Mouse (Mus musculus): ENCODE data around the gene Mrpl54. TPM values are rescaled to one million over a fixed set of nuclear protein-coding genes. Genes with fewer than 3 reads are reported as not detected.

Mrpl54 gene
- polyA plus RNA-seq, 1 experiment from 2014 or later: 121 TPM

DNA sequence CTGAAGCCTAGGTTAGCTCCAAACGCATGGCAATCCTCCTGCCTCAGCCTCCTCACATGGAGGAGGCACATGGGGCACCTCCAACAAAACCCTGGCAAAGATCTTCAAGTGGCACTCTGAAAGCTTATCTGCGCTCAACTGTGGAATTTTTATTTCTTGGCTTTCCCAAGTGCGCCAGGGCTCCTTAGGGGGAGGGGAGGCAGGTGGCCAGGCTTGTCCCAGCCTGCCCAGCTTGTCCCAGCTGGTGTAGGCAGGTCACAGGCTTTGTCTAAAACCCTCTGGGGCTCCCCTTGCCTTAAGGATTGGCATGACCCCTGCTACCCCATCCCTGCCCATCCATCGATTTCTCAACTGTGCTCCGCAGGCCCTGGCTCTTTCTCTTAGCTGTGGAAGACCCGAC lies 17.5 kb upstream of the Mrpl54 start:
- Histone ChIP-seq H3K4me2 (ENCODE audit: low read length) (no peak overlapping the region), H3K4me1 (ENCODE audit: control insufficient read depth, insufficient read depth, low read length) (0 out of 2 replicates have a peak, but pooled peaks cover 7% of the 10 kb centered on the region), H3K36me3 (ENCODE audit: control insufficient read depth, insufficient read depth, low read length) (no peaks in the 10 kb centered on the region), H3K9ac (replicated peaks; ENCODE audit: low read length) (no peak overlapping the region), H3K4me3 (replicated peaks; ENCODE audit: low read depth, low read length) (no peak overlapping the region), H3K27ac (replicated peaks; ENCODE audit: low read depth, low read length) (no peak overlapping the region), H3K27me3 (ENCODE audit: control insufficient read depth, insufficient read depth, low read length) (peaks cover 9% of the 10 kb centered on the region; the same call in 1 of the 2 replicates), H3K9me3 (ENCODE audit: control insufficient read depth, low read length) (no peaks in the 10 kb centered on the region)
- DNase-seq: no peak
- ATAC-seq (ENCODE audit: low FRiP score, low TSS enrichment): no peak
- 52% methylated on average over 6 of the region's 6 CpGs for WGBS

DNA sequence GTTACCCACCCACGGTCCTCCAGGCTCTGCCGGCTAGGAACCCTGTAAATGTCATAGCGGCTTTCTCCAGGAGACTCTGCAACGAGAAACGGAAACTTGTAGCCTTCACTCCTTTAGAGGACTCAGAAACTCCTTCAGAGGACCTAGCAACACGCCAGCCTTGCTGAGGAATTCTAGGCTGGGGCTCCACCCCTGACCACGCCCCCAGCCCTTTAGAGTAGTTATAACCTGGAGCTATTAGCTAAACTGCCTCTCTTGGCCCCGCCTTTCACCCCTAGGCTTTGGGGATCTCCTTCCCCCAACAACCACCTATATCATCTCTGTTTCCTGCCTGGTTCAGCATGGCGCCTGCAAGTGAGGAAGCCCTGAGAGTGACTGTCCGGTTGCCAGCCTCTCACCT lies 12.8 kb upstream of the Mrpl54 start:
- H3K4me3 ChIP-seq (replicated peaks; ENCODE audit: low read depth, low read length): no peak overlapping the region
- H3K9ac ChIP-seq (replicated peaks; ENCODE audit: low read length): no peak overlapping the region
- H3K4me2 ChIP-seq (ENCODE audit: low read length): no peak overlapping the region
- DNase-seq (no peak), ATAC-seq (ENCODE audit: low FRiP score, low TSS enrichment) (no peak)
- H3K27ac ChIP-seq (replicated peaks; ENCODE audit: low read depth, low read length): no peak overlapping the region
- H3K27me3 ChIP-seq (ENCODE audit: control insufficient read depth, insufficient read depth, low read length): no peaks in the 10 kb centered on the region
- H3K36me3 ChIP-seq (ENCODE audit: control insufficient read depth, insufficient read depth, low read length): no peaks in the 10 kb centered on the region
- 57% methylated on average over 10 of the region's 10 CpGs for WGBS
- no peaks in the 10 kb centered on the region for H3K4me1 ChIP-seq (ENCODE audit: control insufficient read depth, insufficient read depth, low read length)
- no peaks in the 10 kb centered on the region for H3K9me3 ChIP-seq (ENCODE audit: control insufficient read depth, low read length)

DNA sequence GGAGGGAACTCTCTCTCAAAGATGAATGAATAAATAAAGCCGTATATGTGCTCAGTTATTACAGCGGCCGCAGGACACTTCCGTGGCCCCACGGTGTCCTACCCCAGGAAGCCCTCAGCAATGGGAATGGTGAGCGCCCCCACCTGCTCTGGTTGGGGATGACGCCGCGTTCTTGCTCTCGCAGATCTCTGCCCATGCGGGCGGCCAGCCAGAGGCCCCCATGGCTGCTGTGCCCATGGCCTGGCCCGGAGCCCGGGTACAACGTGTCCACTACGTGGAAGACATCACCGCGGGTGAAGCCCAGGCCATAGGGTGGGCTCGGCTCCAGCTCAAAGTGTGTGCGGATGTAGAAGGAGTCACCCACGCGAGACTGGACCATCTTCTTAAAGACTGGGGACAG lies 10.9 kb upstream of the Mrpl54 start:
- no peak overlapping the region for H3K9ac ChIP-seq (replicated peaks; ENCODE audit: low read length)
- ATAC-seq (ENCODE audit: low FRiP score, low TSS enrichment): no peak
- 83% methylated on average over 22 of the region's 22 CpGs for WGBS
- no peak overlapping the region for H3K4me2 ChIP-seq (ENCODE audit: low read length)
- no peak overlapping the region for H3K4me3 ChIP-seq (replicated peaks; ENCODE audit: low read depth, low read length)
- H3K9me3 ChIP-seq (ENCODE audit: control insufficient read depth, low read length): no peaks in the 10 kb centered on the region
- H3K36me3 ChIP-seq (ENCODE audit: control insufficient read depth, insufficient read depth, low read length): peaks cover 9% of the 10 kb centered on the region
- no peaks in the 10 kb centered on the region for H3K27me3 ChIP-seq (ENCODE audit: control insufficient read depth, insufficient read depth, low read length)
- no peak for DNase-seq
- no peak overlapping the region for H3K27ac ChIP-seq (replicated peaks; ENCODE audit: low read depth, low read length)
- no peaks in the 10 kb centered on the region for H3K4me1 ChIP-seq (ENCODE audit: control insufficient read depth, insufficient read depth, low read length)

DNA sequence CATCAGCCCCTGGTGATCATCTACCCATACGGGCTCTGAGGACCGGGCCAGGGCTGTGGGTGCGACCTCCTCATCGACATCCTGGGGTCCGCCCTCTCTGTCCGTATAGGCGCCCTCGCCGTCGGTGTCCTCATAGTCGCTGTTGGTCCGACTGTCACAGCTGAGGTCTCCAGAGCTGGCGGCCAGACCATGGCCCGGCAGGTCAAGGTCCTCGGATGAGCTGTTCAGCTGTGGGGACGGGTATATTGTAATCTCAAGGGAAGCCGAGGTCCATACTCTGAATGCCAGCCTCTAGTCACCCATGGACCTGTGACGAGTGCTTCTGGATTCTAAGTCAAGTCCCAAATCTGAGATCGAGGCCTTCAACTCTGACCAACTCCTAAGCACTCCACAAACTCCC lies 7.1 kb upstream of the Mrpl54 start:
- DNase-seq (no peak), ATAC-seq (ENCODE audit: low FRiP score, low TSS enrichment) (no peak)
- no peak overlapping the region for H3K9ac ChIP-seq (replicated peaks; ENCODE audit: low read length)
- H3K4me1 ChIP-seq (ENCODE audit: control insufficient read depth, insufficient read depth, low read length): no peaks in the 10 kb centered on the region
- no peak overlapping the region for H3K4me2 ChIP-seq (ENCODE audit: low read length)
- WGBS: 95% methylated on average over 19 of the region's 19 CpGs
- no peaks in the 10 kb centered on the region for H3K27me3 ChIP-seq (ENCODE audit: control insufficient read depth, insufficient read depth, low read length)
- H3K27ac ChIP-seq (replicated peaks; ENCODE audit: low read depth, low read length): no peak overlapping the region
- no peak overlapping the region for H3K4me3 ChIP-seq (replicated peaks; ENCODE audit: low read depth, low read length)
- H3K36me3 ChIP-seq (ENCODE audit: control insufficient read depth, insufficient read depth, low read length): peaks cover 27% of the 10 kb centered on the region
- H3K9me3 ChIP-seq (ENCODE audit: control insufficient read depth, low read length): no peaks in the 10 kb centered on the region

DNA sequence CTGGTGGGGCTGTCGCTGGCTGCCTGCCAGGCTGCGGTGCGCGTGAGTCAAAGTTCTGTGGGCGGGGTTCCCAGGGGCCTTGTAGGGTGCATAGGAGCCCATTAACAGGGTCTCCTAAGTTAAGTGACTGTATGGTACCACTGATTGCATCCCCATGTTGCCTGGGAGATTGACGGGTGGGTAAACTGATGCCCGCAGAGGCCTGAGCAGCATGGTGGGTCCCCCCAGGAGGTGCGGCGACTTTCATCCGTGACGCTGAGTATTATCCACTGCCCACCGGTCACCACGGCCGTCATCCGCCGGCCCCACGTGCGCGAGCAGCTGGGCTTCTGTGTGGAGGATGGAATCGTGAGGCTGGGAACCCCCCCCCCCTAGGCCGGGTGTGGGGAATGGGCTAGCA lies 5.6 kb upstream of the Mrpl54 start:
- no peak for DNase-seq
- WGBS: 95% methylated on average over 21 of the region's 21 CpGs
- no peaks in the 10 kb centered on the region for H3K27me3 ChIP-seq (ENCODE audit: control insufficient read depth, insufficient read depth, low read length)
- H3K9ac ChIP-seq (replicated peaks; ENCODE audit: low read length): no peak overlapping the region
- H3K4me3 ChIP-seq (replicated peaks; ENCODE audit: low read depth, low read length): no peak overlapping the region
- peaks cover 8% of the 10 kb centered on the region; the same call in 1 of the 2 replicates for H3K4me1 ChIP-seq (ENCODE audit: control insufficient read depth, insufficient read depth, low read length)
- peaks cover 27% of the 10 kb centered on the region for H3K36me3 ChIP-seq (ENCODE audit: control insufficient read depth, insufficient read depth, low read length)
- no peak overlapping the region for H3K27ac ChIP-seq (replicated peaks; ENCODE audit: low read depth, low read length)
- H3K9me3 ChIP-seq (ENCODE audit: control insufficient read depth, low read length): no peaks in the 10 kb centered on the region
- no peak for ATAC-seq (ENCODE audit: low FRiP score, low TSS enrichment)
- H3K4me2 ChIP-seq (ENCODE audit: low read length): no peak overlapping the region

DNA sequence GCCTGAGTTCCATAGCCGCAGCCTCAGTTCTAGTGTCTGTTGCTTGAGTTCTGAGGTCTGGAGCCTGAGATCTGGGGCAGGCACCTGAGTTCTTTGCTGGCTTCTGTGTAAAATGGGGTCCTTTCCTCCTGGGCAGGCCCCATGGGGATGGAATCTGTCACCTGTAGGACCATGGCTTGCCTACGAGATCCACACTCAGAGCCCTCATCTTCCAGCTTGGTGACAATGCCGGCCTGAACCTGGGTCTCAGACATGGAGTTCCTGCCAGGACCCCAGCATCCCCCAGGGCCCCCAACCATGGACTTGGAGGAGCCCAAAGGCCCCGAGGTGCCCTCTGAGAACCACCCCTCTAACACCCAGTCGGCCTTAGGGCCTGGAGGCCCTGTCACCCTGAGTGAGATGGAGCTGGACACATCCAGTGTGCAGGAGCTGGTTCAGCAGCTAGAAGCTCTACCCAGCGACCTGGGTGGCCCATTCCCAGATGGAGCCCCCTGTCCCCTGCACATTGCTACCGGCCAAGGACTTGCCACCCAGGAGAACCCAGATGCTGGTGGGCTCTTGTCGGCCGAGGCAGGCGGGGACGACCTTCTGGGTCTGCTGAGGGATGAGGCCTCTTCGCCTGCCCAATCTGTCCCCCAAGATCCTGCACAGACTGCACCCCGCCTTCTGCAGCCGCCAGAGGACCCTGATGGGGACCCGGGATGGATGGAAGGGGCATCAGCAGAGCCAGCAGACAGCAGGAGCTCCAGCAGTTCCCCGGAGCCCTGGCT lies 2.1 kb upstream of the Mrpl54 start:
- Histone ChIP-seq H3K27me3 (ENCODE audit: control insufficient read depth, insufficient read depth, low read length) (no peaks in the 10 kb centered on the region), H3K36me3 (ENCODE audit: control insufficient read depth, insufficient read depth, low read length) (peaks cover 42% of the 10 kb centered on the region), H3K4me1 (ENCODE audit: control insufficient read depth, insufficient read depth, low read length) (peaks cover 12% of the 10 kb centered on the region; the same call in 1 of the 2 replicates), H3K4me3 (replicated peaks; ENCODE audit: low read depth, low read length) (peak overlapping the region; percentile 58), H3K9ac (replicated peaks; ENCODE audit: low read length) (peak overlapping the region; percentile 75), H3K9me3 (ENCODE audit: control insufficient read depth, low read length) (no peaks in the 10 kb centered on the region), H3K27ac (replicated peaks; ENCODE audit: low read depth, low read length) (no peak overlapping the region; the same call in 1 of the 2 replicates), H3K4me2 (ENCODE audit: low read length) (peak overlapping the region; percentile 77)
- ATAC-seq (ENCODE audit: low FRiP score, low TSS enrichment): no peak
- 84% methylated on average over 16 of the region's 16 CpGs for WGBS
- no peak for DNase-seq

DNA sequence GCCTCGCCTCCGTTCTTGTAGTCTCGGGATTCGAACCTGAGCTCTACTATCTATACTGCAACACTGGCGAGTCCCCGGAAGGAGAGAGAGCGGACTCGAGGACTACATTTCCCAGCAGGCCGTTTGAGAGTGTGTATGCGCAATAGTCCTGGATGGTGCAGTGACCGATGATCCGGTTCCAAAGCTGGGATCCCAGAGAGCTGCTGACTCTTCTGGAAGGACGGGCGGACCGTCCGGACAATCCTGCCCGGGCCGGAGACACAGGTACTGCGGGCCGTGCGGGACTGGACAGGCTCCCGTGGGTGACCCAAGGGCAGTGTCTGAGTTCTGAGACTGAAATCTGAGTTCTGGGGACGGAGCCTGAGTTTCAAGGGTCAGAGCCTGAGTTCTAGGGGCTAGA lies 1.3 kb upstream of the Mrpl54 start:
- Histone ChIP-seq H3K9ac (replicated peaks; ENCODE audit: low read length) (peak overlapping the region; percentile 75), H3K9me3 (ENCODE audit: control insufficient read depth, low read length) (no peaks in the 10 kb centered on the region), H3K4me1 (ENCODE audit: control insufficient read depth, insufficient read depth, low read length) (peaks cover 12% of the 10 kb centered on the region; the same call in 1 of the 2 replicates), H3K36me3 (ENCODE audit: control insufficient read depth, insufficient read depth, low read length) (peaks cover 43% of the 10 kb centered on the region), H3K27ac (replicated peaks; ENCODE audit: low read depth, low read length) (no peak overlapping the region; the same call in 1 of the 2 replicates), H3K27me3 (ENCODE audit: control insufficient read depth, insufficient read depth, low read length) (no peaks in the 10 kb centered on the region), H3K4me3 (replicated peaks; ENCODE audit: low read depth, low read length) (peak overlapping the region; percentile 58), H3K4me2 (ENCODE audit: low read length) (peak overlapping the region; percentile 77)
- ATAC-seq (ENCODE audit: low FRiP score, low TSS enrichment) (peak; percentile 40; the same call in 1 of the 2 replicates), DNase-seq (peak; percentile 92)
- WGBS: 2% methylated on average over 23 of the region's 23 CpGs

DNA sequence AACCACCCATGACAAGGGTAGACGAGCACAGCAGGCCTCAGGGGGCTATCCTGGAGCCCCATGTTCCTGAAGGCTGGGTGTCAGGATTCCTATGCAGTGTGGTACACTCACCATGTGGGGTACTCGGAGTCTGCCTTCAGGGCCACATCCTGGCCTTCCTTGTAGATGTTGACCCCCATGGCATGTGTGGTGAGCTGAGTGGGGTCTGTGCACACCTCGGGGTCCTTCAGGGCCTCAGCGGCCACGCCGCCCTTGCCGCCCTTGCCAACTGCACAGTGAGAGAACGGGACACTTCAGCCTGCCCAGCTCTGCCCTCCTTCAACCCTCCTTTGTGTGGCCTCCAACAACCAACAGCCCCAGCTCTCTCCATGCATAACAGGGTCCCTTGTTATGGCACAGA lies 1.2 kb downstream of the Mrpl54 start:
- H3K4me3 ChIP-seq (replicated peaks; ENCODE audit: low read depth, low read length): peak overlapping the region; percentile 56
- peak overlapping the region; percentile 68; the same call in 1 of the 2 replicates for H3K9ac ChIP-seq (replicated peaks; ENCODE audit: low read length)
- no peaks in the 10 kb centered on the region; the same call in 1 of the 2 replicates for H3K9me3 ChIP-seq (ENCODE audit: control insufficient read depth, low read length)

DNA sequence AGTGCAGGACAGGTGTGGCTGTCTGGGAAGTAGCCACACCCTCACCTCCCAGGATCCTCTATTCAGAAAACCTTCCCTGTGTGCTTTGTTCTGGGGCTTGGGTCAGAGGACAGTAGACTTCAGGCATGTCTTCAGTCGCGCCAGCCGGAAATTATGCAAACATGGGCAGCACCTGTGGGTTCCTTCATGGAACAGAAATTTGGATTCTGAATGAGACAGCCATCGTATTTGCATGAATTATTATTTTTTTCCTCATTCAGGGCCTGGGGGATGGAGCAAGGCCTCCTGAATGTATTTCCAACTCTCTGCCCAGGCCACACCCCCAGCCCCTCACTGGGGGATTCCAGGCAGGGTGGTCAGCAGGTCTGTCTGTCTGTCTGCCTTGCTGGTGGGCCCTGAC lies 5.7 kb downstream of the Mrpl54 start:
- 90% methylated on average over 4 of the region's 4 CpGs for WGBS
- ATAC-seq (ENCODE audit: low FRiP score, low TSS enrichment) (no peak), DNase-seq (no peak)
- Histone ChIP-seq H3K4me3 (replicated peaks; ENCODE audit: low read depth, low read length) (no peak overlapping the region), H3K4me1 (ENCODE audit: control insufficient read depth, insufficient read depth, low read length) (peaks cover 21% of the 10 kb centered on the region; the same call in 1 of the 2 replicates), H3K9me3 (ENCODE audit: control insufficient read depth, low read length) (no peaks in the 10 kb centered on the region; the same call in 1 of the 2 replicates), H3K27me3 (ENCODE audit: control insufficient read depth, insufficient read depth, low read length) (peaks cover 18% of the 10 kb centered on the region), H3K36me3 (ENCODE audit: control insufficient read depth, insufficient read depth, low read length) (peaks cover 37% of the 10 kb centered on the region), H3K27ac (replicated peaks; ENCODE audit: low read depth, low read length) (no peak overlapping the region), H3K9ac (replicated peaks; ENCODE audit: low read length) (no peak overlapping the region), H3K4me2 (ENCODE audit: low read length) (no peak overlapping the region)

More for the DNA sequence above, 1.2 kb downstream of the Mrpl54 start:
- Histone ChIP-seq H3K27ac (replicated peaks; ENCODE audit: low read depth, low read length) (no peak overlapping the region), H3K4me2 (ENCODE audit: low read length) (peak overlapping the region; percentile 71), H3K4me1 (ENCODE audit: control insufficient read depth, insufficient read depth, low read length) (peaks cover 12% of the 10 kb centered on the region; the same call in 1 of the 2 replicates), H3K36me3 (ENCODE audit: control insufficient read depth, insufficient read depth, low read length) (peaks cover 37% of the 10 kb centered on the region), H3K27me3 (ENCODE audit: control insufficient read depth, insufficient read depth, low read length) (no peaks in the 10 kb centered on the region)
- DNase-seq (no peak), ATAC-seq (ENCODE audit: low FRiP score, low TSS enrichment) (no peak)
- 96% methylated on average over 8 of the region's 8 CpGs for WGBS
